In the genomic region with DNA sequence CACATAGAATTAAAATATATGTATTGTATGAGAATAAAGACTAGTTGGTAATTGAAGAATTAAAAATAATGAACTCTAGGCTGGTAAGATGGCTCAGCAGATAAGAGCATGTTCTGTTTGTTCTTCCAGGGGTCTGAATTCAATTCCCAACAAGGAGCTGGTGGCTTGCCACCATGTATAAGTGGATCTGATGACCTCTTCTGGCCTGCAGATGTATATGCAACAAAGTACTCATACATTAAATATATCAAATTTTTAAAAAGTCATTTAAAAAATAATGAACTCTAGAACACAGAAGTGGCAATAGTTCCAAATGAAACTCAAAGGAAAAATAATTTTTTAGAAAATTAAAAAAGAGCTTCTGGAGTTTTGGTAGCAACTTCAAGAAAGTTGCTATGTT, we compare ENCODE assay signal across 19 mouse cellular contexts.
DNase-seq lines count a peak whose midpoint lies in the region; TF ChIP-seq lines count a peak whose summit lies in the region.
"Had no signal": no experiment of that assay in that cellular context is flagged by ENCODE, and none has a peak within 500 bp of the region (broad histone marks: within the 10 kb centered on the region; RNA-seq: fewer than 3 reads in every experiment).

No protein-coding gene starts in this region.

- DNase-seq in embryo, embryonic 10.5 days (ENCODE audit: low spot score), result peak; percentile 4
- no peak for DNase-seq in embryo, embryonic 10 days (ENCODE audit: low spot score)
- no peak for DNase-seq in layer of hippocampus, adult 2 months (ENCODE audit: low spot score in 2 of 2)
- DNase-seq in layer of hippocampus, postnatal 25 days (ENCODE audit: extremely low spot score in 1 of 2, low spot score in 1 of 2), result no peak
- DNase-seq in brain, embryonic 14.5 days (ENCODE audit: low read depth), result peak; percentile 42
- no peak for DNase-seq in layer of hippocampus, adult 9-10 months (ENCODE audit: low spot score)
- no peak for DNase-seq in forebrain, embryonic 10.5 days (ENCODE audit: extremely low spot score, low spot score)
- DNase-seq: cerebellum, postnatal 25 days; gastrocnemius, postnatal 36 days; heart, postnatal 14 days; kidney, adult 11 months; kidney, postnatal 14 days; layer of hippocampus, adult 9-11 months; lung, postnatal 36 days had no signal

- no peaks in the 10 kb centered on the region for H3K36me3 ChIP-seq in E14TG2a.4 (ENCODE audit: insufficient read depth, low read length)
- no peaks in the 10 kb centered on the region for H3K36me3 ChIP-seq in forebrain, embryonic 10.5 days (replicated peaks)
- H3K36me3 ChIP-seq: embryonic facial prominence, embryonic 13.5 days; limb, embryonic 15.5 days; midbrain, embryonic 12.5 days had no signal

- no peak overlapping the region for H3K4me3 ChIP-seq in layer of hippocampus, adult 2 months
- no peak overlapping the region for H3K4me3 ChIP-seq in E14TG2a.4 (replicated peaks; ENCODE audit: low read length)
- no peak overlapping the region for H3K4me3 ChIP-seq in forebrain, embryonic 10.5 days
- H3K4me3 ChIP-seq: embryonic facial prominence, embryonic 13.5 days; limb, embryonic 15.5 days; midbrain, embryonic 12.5 days had no signal

- TF ChIP-seq POLR2A in brain, embryonic 14.5 days (IDR thresholded peaks at IDR 0.05; ENCODE audit: borderline replicate concordance, extremely low read depth, insufficient read depth, insufficient read length, poor library complexity, severe bottlenecking), result no peak

- TF ChIP-seq CTCF in layer of hippocampus, adult 2 months (conservative IDR thresholded peaks at IDR 0.05), result peak; percentile 55
- 0 out of 2 replicates have a peak, but pooled peaks have one; percentile 5 for TF ChIP-seq CTCF in E14TG2a.4 (conservative IDR thresholded peaks at IDR 0.05; ENCODE audit: low read length)
- TF ChIP-seq CTCF in brain, embryonic 14.5 days (IDR thresholded peaks at IDR 0.05; ENCODE audit: borderline replicate concordance, extremely low read depth, insufficient read depth, insufficient read length), result peak; percentile 32; the same call in 1 of the 2 replicates

- H3K9me3 ChIP-seq in E14TG2a.4 (ENCODE audit: low read length), result no peaks in the 10 kb centered on the region
- H3K9me3 ChIP-seq in forebrain, embryonic 10.5 days, result no peaks in the 10 kb centered on the region
- H3K9me3 ChIP-seq: embryonic facial prominence, embryonic 13.5 days; limb, embryonic 15.5 days; midbrain, embryonic 12.5 days had no signal

- no peaks in the 10 kb centered on the region for H3K27me3 ChIP-seq in E14TG2a.4 (ENCODE audit: insufficient read depth, low read length)
- H3K27me3 ChIP-seq in forebrain, embryonic 10.5 days (ENCODE audit: poor library complexity, severe bottlenecking), result no peaks in the 10 kb centered on the region
- H3K27me3 ChIP-seq: embryonic facial prominence, embryonic 13.5 days; limb, embryonic 15.5 days; midbrain, embryonic 12.5 days had no signal

- H3K4me1 ChIP-seq in E14TG2a.4 (replicated peaks; ENCODE audit: low read depth, low read length), result no peaks in the 10 kb centered on the region
- H3K4me1 ChIP-seq in forebrain, embryonic 10.5 days, result no peaks in the 10 kb centered on the region
- H3K4me1 ChIP-seq: embryonic facial prominence, embryonic 13.5 days; limb, embryonic 15.5 days; midbrain, embryonic 12.5 days had no signal

- no peak overlapping the region for H3K27ac ChIP-seq in layer of hippocampus, adult 2 months
- no peak overlapping the region for H3K27ac ChIP-seq in forebrain, embryonic 10.5 days
- H3K27ac ChIP-seq: embryonic facial prominence, embryonic 13.5 days; hindbrain, embryonic 14.5 days; limb, embryonic 15.5 days; midbrain, embryonic 12.5 days had no signal

Comparison
In these comparisons a context has a peak if more than half of its experiments do, and no peak if none do; other contexts are left out.
1. DNase-seq: peak in embryo, embryonic 10.5 days (single experiment) and brain, embryonic 14.5 days (single experiment); none in embryo, embryonic 10 days (single experiment), layer of hippocampus, adult 2 months (0 of 2), layer of hippocampus, postnatal 25 days (0 of 2), layer of hippocampus, adult 9-10 months (single experiment) and forebrain, embryonic 10.5 days (single experiment).
2. CTCF ChIP-seq: peak in every context shown above with its lines; median percentile 55 in layer of hippocampus, adult 2 months; 32 in brain, embryonic 14.5 days; 5 in E14TG2a.4.